Mouse (Mus musculus) midbrain, embryonic 14.5 days (tissue): ENCODE data around the gene Ak5. TPM values are rescaled to one million over a fixed set of nuclear protein-coding genes. Genes with fewer than 3 reads are reported as not detected.
A peak's percentile ranks its signal among the peaks of the same experiment; 100 is the strongest.

Experiments used
- ATAC-seq: fragments of 200-750 bp; cut with Nextera tagmentation; 2 replicates; pipeline ENCODE4 v1.8.0; 2017; ENCODE audit warnings: moderate number of reproducible peaks, moderate library complexity; ENCODE audit not compliant: low FRiP score, low TSS enrichment
- DNase-seq: peaks from one replicate; pipeline ENCODE4 v3.0.0-alpha.2; 2015
- H3K27ac ChIP-seq: fragments of 300-500 bp; sonication (generic); replicated peaks from 2 replicates; pipeline ENCODE4 v1.5.1; 2014; ENCODE audit warnings: mild to moderate bottlenecking, low read depth, low read length, moderate library complexity
- H3K27me3 ChIP-seq: fragments of 300-500 bp; sonication (generic); 2 replicates; pipeline ENCODE4 v1.6.1; 2014; ENCODE audit warnings: low read length, control low read depth, mixed read lengths; ENCODE audit not compliant: control insufficient read depth, insufficient read depth
- H3K36me3 ChIP-seq: fragments of 300-500 bp; sonication (generic); 2 replicates; pipeline ENCODE4 v1.6.1; 2014; ENCODE audit warnings: low read length, control low read depth; ENCODE audit not compliant: control insufficient read depth, insufficient read depth
- H3K4me1 ChIP-seq: fragments of 300-500 bp; sonication (generic); 2 replicates; pipeline ENCODE4 v1.6.1; 2014; ENCODE audit warnings: mild to moderate bottlenecking, antibody characterized with exemption, low read length, control low read depth; ENCODE audit not compliant: control insufficient read depth, insufficient read depth
- H3K4me2 ChIP-seq: fragments of 300-500 bp; sonication (generic); 2 replicates; pipeline ENCODE4 v1.6.1; 2014; ENCODE audit warnings: mild to moderate bottlenecking, low read length, moderate library complexity
- H3K4me3 ChIP-seq: fragments of 300-500 bp; sonication (generic); replicated peaks from 2 replicates; pipeline ENCODE4 v1.5.1; 2014; ENCODE audit warnings: low read depth, low read length
- H3K9ac ChIP-seq: fragments of 300-500 bp; sonication (generic); replicated peaks from 2 replicates; pipeline ENCODE4 v1.6.1; 2014; ENCODE audit warnings: mild to moderate bottlenecking, low read length, moderate library complexity
- H3K9me3 ChIP-seq: fragments of 300-500 bp; sonication (generic); 2 replicates; pipeline ENCODE4 v1.6.1; 2016; ENCODE audit warnings: low read length, control low read depth, mixed read lengths; ENCODE audit not compliant: control insufficient read depth
- WGBS: fragments of 180-500 bp; shearing (Covaris S2); extraction: QIAGEN DNeasy Blood & Tissue Kit; methylation state at CpG from one replicate; pipeline ENCODE4 v1.1.7; 2014; 5-methylcytosine and 5-hydroxymethylcytosine counted together
- polyA plus RNA-seq: library from polyadenylated mRNA; unstranded; fragments of >200 nt; fragmentation: Nextera tagmentation; extraction: Ambion mirVana; gene quantifications from 2 replicates; pipeline ENCODE4 v1.2.1, GENCODE M21; 2014

Gene Ak5
- polyA plus RNA-seq, 1 experiment from 2014 or later = 9.2 TPM

- H3K36me3 ChIP-seq = no peaks in the 10 kb centered on the region
- WGBS = 61% methylated on average over 2 of the region's 2 CpGs
- no peak overlapping the region for H3K27ac ChIP-seq
- H3K27me3 ChIP-seq = no peaks in the 10 kb centered on the region
- H3K4me1 ChIP-seq = peaks cover 14% of the 10 kb centered on the region
- no peak for DNase-seq
- no peak overlapping the region for H3K4me2 ChIP-seq
- H3K9ac ChIP-seq = no peak overlapping the region
- no peak for ATAC-seq
- H3K9me3 ChIP-seq = no peaks in the 10 kb centered on the region
- H3K4me3 ChIP-seq = no peak overlapping the region
Measured at GRCm38 (mm10) chr3:152493813-152494212, 174.3 kb downstream of the Ak5 start.

- H3K4me2 ChIP-seq = no peak overlapping the region
- no peak for DNase-seq
- H3K9ac ChIP-seq = no peak overlapping the region
- H3K36me3 ChIP-seq = no peaks in the 10 kb centered on the region
- no peaks in the 10 kb centered on the region for H3K9me3 ChIP-seq
- H3K27ac ChIP-seq = no peak overlapping the region
- ATAC-seq = no peak
- H3K27me3 ChIP-seq = no peaks in the 10 kb centered on the region
- peaks cover 14% of the 10 kb centered on the region for H3K4me1 ChIP-seq
- 82% methylated on average over 6 of the region's 6 CpGs for WGBS
- no peak overlapping the region for H3K4me3 ChIP-seq
Measured at GRCm38 (mm10) chr3:152492241-152492640, 175.9 kb downstream of the Ak5 start.

GRCm38 (mm10) chr3:152490423-152490822 is 177.7 kb downstream of the Ak5 start:
- H3K4me3 ChIP-seq = no peak overlapping the region
- H3K36me3 ChIP-seq = no peaks in the 10 kb centered on the region
- H3K9me3 ChIP-seq = no peaks in the 10 kb centered on the region
- no peak for ATAC-seq
- DNase-seq = no peak
- WGBS = 86% methylated on average over 5 of the region's 5 CpGs
- H3K9ac ChIP-seq = no peak overlapping the region
- no peaks in the 10 kb centered on the region for H3K27me3 ChIP-seq
- no peak overlapping the region for H3K4me2 ChIP-seq
- H3K27ac ChIP-seq = no peak overlapping the region
- peaks cover 8% of the 10 kb centered on the region for H3K4me1 ChIP-seq

- 0 out of 2 replicates have a peak, but pooled peaks cover 5% of the 10 kb centered on the region for H3K4me1 ChIP-seq
- H3K4me3 ChIP-seq = no peak overlapping the region
- no peaks in the 10 kb centered on the region for H3K9me3 ChIP-seq
- no peaks in the 10 kb centered on the region for H3K27me3 ChIP-seq
- no peak for DNase-seq
- no peak for ATAC-seq
- H3K4me2 ChIP-seq = no peak overlapping the region
- 91% methylated on average over 4 of the region's 4 CpGs for WGBS
- no peak overlapping the region for H3K9ac ChIP-seq
- no peak overlapping the region for H3K27ac ChIP-seq
- no peaks in the 10 kb centered on the region for H3K36me3 ChIP-seq
Measured at GRCm38 (mm10) chr3:152488964-152489363, 179.2 kb downstream of the Ak5 start.

- H3K4me3 ChIP-seq = no peak overlapping the region
- no peaks in the 10 kb centered on the region for H3K36me3 ChIP-seq
- WGBS = 63% methylated on average over 6 of the region's 6 CpGs
- no peak overlapping the region for H3K9ac ChIP-seq
- peak overlapping the region; percentile 60 for H3K27ac ChIP-seq
- no peaks in the 10 kb centered on the region for H3K9me3 ChIP-seq
- no peak overlapping the region for H3K4me2 ChIP-seq
- 0 out of 2 replicates have a peak, but pooled peaks cover 5% of the 10 kb centered on the region for H3K4me1 ChIP-seq
- no peaks in the 10 kb centered on the region for H3K27me3 ChIP-seq
- ATAC-seq = no peak
- peak; percentile 37 for DNase-seq
Measured at GRCm38 (mm10) chr3:152484206-152484605, 184.0 kb downstream of the Ak5 start.

- Histone ChIP-seq H3K4me1 (0 out of 2 replicates have a peak, but pooled peaks cover 5% of the 10 kb centered on the region), H3K9me3 (no peaks in the 10 kb centered on the region), H3K36me3 (no peaks in the 10 kb centered on the region), H3K4me2 (no peak overlapping the region), H3K27ac (peak overlapping the region; percentile 60; the same call in 1 of the 2 replicates), H3K4me3 (no peak overlapping the region), H3K9ac (no peak overlapping the region), H3K27me3 (no peaks in the 10 kb centered on the region)
- no peak for DNase-seq
- 56% methylated on average over 7 of the region's 7 CpGs for WGBS
- ATAC-seq = no peak
Measured at GRCm38 (mm10) chr3:152483800-152484199, 184.4 kb downstream of the Ak5 start.

- no peaks in the 10 kb centered on the region for H3K27me3 ChIP-seq
- H3K4me2 ChIP-seq = no peak overlapping the region
- H3K36me3 ChIP-seq = no peaks in the 10 kb centered on the region
- 74% methylated on average over 8 of the region's 8 CpGs for WGBS
- DNase-seq = no peak
- H3K4me1 ChIP-seq = peaks cover 12% of the 10 kb centered on the region; the same call in 1 of the 2 replicates
- H3K9ac ChIP-seq = no peak overlapping the region
- H3K9me3 ChIP-seq = no peaks in the 10 kb centered on the region
- no peak overlapping the region for H3K4me3 ChIP-seq
- H3K27ac ChIP-seq = no peak overlapping the region
- ATAC-seq = no peak
Measured at GRCm38 (mm10) chr3:152482182-152482581, 186.0 kb downstream of the Ak5 start.

- Histone ChIP-seq H3K36me3 (no peaks in the 10 kb centered on the region), H3K27me3 (no peaks in the 10 kb centered on the region), H3K4me1 (peaks cover 12% of the 10 kb centered on the region; the same call in 1 of the 2 replicates), H3K9me3 (no peaks in the 10 kb centered on the region), H3K9ac (no peak overlapping the region), H3K4me2 (no peak overlapping the region), H3K27ac (no peak overlapping the region), H3K4me3 (no peak overlapping the region)
- WGBS = 94% methylated on average over 6 of the region's 6 CpGs
- ATAC-seq = no peak
- DNase-seq = no peak
Measured at GRCm38 (mm10) chr3:152480336-152480735, 187.8 kb downstream of the Ak5 start.

- peak; percentile 53; the same call in 1 of the 2 replicates for ATAC-seq
- no peaks in the 10 kb centered on the region for H3K9me3 ChIP-seq
- no peaks in the 10 kb centered on the region for H3K36me3 ChIP-seq
- H3K4me3 ChIP-seq = peak overlapping the region; percentile 20; the same call in 1 of the 2 replicates
- peaks cover 7% of the 10 kb centered on the region; the same call in 1 of the 2 replicates for H3K4me1 ChIP-seq
- H3K27me3 ChIP-seq = no peaks in the 10 kb centered on the region
- H3K4me2 ChIP-seq = peak overlapping the region; percentile 51
- no peak overlapping the region for H3K9ac ChIP-seq
- WGBS = 3% methylated on average over 15 of the region's 16 CpGs
- DNase-seq = peak; percentile 59
- H3K27ac ChIP-seq = no peak overlapping the region
Measured at GRCm38 (mm10) chr3:152478599-152479435, 189.3 kb downstream of the Ak5 start.
